Mouse (Mus musculus) liver, embryonic 13.5 days (tissue): ENCODE data around the gene Kcnh2. TPM values are rescaled to one million over a fixed set of nuclear protein-coding genes. Genes with fewer than 3 reads are reported as not detected.

Source experiments
- ATAC-seq: fragments of 200-750 bp; cut with Nextera tagmentation; 2 replicates; pipeline ENCODE4 v1.8.0; 2017; ENCODE audit warnings: low read depth, mild to moderate bottlenecking, moderate number of reproducible peaks, moderate library complexity
- DNase-seq: peaks from one replicate; pipeline ENCODE4 v3.0.0; 2022
- H3K27ac ChIP-seq: fragments of 300-500 bp; sonication (generic); 2 replicates; pipeline ENCODE4 v1.5.1; 2015; ENCODE audit warnings: moderate library complexity, mild to moderate bottlenecking, inconsistent platforms
- H3K27me3 ChIP-seq: fragments of 300-500 bp; sonication (generic); 2 replicates; pipeline ENCODE4 v1.6.1; 2015; ENCODE audit warnings: mild to moderate bottlenecking, inconsistent platforms
- H3K36me3 ChIP-seq: fragments of 300-500 bp; sonication (generic); 2 replicates; pipeline ENCODE4 v1.6.1; 2015; ENCODE audit warnings: mild to moderate bottlenecking, inconsistent platforms
- H3K4me1 ChIP-seq: fragments of 300-500 bp; sonication (generic); replicated peaks from 2 replicates; pipeline ENCODE4 v1.6.1; 2015; ENCODE audit warnings: inconsistent platforms
- H3K4me2 ChIP-seq: fragments of 300-500 bp; sonication (generic); 2 replicates; pipeline ENCODE4 v1.6.1; 2015; ENCODE audit warnings: inconsistent platforms, mild to moderate bottlenecking, moderate library complexity
- H3K4me3 ChIP-seq: fragments of 300-500 bp; sonication (generic); replicated peaks from 2 replicates; pipeline ENCODE4 v1.5.1; 2015; ENCODE audit warnings: mild to moderate bottlenecking, inconsistent platforms
- H3K9ac ChIP-seq: fragments of 300-500 bp; sonication (generic); 2 replicates; pipeline ENCODE4 v1.6.1; 2015; ENCODE audit warnings: mild to moderate bottlenecking, inconsistent platforms
- H3K9me3 ChIP-seq: fragments of 300-500 bp; sonication (generic); replicated peaks from 2 replicates; pipeline ENCODE4 v1.6.1; 2016; ENCODE audit warnings: inconsistent platforms
- WGBS: fragments of 180-500 bp; shearing (Covaris S2); methylation state at CpG from one replicate; pipeline ENCODE4 v1.1.7; 2015; ENCODE audit not compliant: insufficient replicate concordance; 5-methylcytosine and 5-hydroxymethylcytosine counted together
- polyA plus RNA-seq: library from polyadenylated mRNA; unstranded; fragments of >200 nt; fragmentation: Nextera tagmentation; extraction: Ambion mirVana; gene quantifications from 2 replicates; pipeline ENCODE4 v1.2.1, GENCODE M21; 2015

Gene Kcnh2
- polyA plus RNA-seq, 1 experiment from 2014 or later = 0.20 TPM

DNA sequence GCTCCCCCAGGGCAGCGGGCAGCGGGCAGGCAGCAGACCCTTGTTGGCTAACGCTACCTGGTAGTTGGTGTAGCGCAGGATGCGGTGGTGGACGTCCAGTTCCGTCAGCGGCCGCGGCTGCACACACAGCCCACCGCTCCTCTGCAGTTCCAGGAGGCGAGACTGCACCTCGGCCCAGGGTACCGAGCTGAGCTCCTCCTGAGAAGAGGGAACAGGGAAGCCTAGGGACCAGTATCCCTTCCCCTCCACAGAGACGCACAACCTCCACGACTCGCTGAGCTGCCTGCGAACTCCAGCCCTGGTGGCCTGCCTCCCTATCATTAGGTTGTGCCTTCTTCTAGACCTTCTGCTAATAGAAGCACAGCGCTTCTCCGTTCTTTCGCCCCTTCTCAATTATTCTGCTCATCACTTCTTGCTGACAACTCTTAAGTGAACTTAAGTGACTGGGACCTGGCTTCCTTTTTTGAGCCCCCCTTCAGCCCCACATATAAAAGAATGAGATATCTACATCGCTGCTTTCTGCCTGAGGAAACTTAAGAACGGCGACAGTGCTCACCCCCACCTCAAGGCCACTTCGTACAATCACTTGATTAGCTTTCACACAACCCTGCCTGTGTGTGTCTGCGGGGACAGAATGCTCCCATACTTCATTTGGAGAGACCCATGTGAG is 37.0 kb upstream of the Kcnh2 start:
- DNase-seq (no peak), ATAC-seq (no peak)
- Histone ChIP-seq H3K27me3 (peaks cover 47% of the 10 kb centered on the region), H3K9ac (peak overlapping the region; percentile 51), H3K4me3 (peak overlapping the region; percentile 51), H3K27ac (no peak overlapping the region), H3K9me3 (no peaks in the 10 kb centered on the region), H3K4me2 (peak overlapping the region; percentile 73), H3K36me3 (no peaks in the 10 kb centered on the region), H3K4me1 (peaks cover 54% of the 10 kb centered on the region)
- 24% methylated on average over 26 of the region's 26 CpGs for WGBS

DNA sequence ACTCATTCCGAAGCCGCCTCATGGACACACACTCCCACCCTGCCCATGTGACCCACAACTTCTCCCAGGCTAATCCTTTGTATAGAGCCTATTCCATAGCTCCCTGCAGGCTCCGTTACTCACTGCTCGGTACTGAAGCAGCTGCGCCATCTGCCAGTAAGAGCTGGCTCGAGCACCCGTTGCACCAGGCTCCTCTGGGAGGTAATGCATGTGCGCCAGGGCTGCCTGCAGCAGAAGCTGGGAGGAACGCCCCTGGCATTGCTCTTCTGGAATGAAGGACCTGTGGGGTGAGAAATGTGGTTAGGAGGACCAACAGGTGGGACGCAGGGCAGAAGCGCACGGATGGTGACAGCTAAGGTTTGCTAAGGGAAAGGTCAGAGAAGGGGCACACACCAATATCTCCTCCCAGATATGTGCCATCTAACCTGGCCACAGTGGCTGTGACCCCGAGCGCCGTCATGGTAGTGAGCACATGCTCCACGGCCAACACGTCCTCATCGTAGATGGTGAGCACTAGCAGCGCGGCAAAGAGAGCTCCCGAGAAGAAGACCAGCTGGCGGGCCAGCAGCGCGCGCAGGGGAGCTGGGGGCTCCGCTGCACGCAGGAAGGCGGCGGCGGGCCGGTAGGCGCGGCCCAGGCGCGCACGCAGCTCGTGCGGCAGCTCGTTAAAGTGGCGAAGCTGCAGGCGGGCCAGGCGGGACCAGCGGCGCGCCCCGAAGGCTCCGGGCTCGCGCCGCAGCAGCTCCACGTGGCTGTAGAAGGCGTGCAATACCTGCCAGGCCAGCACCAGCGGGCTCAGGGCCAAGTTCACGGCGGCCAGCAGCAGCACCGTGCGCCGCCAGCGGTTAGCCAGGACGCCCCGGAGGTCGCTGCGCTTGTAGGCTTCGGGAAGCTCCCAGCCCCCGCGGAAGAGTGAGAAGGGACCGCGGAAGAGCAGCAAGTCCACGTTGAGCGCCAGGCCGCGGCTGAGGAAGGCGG is 36.1 kb upstream of the Kcnh2 start:
- DNase-seq = no peak
- H3K4me2 ChIP-seq = peak overlapping the region; percentile 73
- H3K36me3 ChIP-seq = no peaks in the 10 kb centered on the region
- H3K4me1 ChIP-seq = peaks cover 53% of the 10 kb centered on the region
- peak overlapping the region; percentile 51 for H3K9ac ChIP-seq
- peak overlapping the region; percentile 51 for H3K4me3 ChIP-seq
- H3K27ac ChIP-seq = no peak overlapping the region
- WGBS = 2% methylated on average over 73 of the region's 73 CpGs
- H3K27me3 ChIP-seq = peaks cover 47% of the 10 kb centered on the region
- no peak for ATAC-seq
- no peaks in the 10 kb centered on the region for H3K9me3 ChIP-seq

DNA sequence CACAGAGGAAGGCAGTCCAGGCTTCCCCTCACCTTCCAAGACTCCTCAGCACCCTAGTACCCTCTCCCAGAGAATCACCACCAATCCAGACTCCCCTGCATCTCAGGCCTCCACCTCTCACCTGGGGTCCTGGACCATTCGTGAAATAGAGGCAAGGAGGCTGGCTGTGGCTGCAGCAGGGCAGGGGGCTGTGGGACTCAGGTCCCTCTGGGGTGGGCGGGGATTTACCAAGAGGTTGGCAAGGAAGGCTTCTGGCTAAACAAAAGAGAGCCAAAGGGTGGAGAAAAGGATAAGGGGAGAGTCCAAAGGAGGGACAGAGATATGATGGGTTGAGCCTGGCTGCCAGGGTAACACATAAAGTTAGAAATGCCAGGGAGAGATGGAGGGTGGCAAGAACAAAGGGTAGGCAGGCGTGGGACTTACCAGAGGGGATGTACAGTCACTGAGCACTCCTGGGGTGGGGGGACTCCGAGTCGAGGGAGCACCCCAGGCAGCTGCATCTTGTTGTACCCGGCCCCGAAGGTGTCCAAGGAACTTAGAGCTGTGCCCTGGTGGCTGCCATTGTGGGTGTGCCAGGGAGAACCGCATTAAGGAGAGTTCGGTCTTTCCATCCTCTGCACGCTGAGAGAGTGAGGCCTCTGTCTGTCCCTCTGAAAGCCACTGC is 34.6 kb upstream of the Kcnh2 start:
- Histone ChIP-seq H3K4me3 (no peak overlapping the region), H3K4me1 (peaks cover 53% of the 10 kb centered on the region), H3K4me2 (no peak overlapping the region), H3K9me3 (no peaks in the 10 kb centered on the region), H3K27ac (no peak overlapping the region), H3K36me3 (no peaks in the 10 kb centered on the region), H3K27me3 (peaks cover 47% of the 10 kb centered on the region), H3K9ac (no peak overlapping the region)
- 71% methylated on average over 10 of the region's 10 CpGs for WGBS
- ATAC-seq = no peak
- no peak for DNase-seq

DNA sequence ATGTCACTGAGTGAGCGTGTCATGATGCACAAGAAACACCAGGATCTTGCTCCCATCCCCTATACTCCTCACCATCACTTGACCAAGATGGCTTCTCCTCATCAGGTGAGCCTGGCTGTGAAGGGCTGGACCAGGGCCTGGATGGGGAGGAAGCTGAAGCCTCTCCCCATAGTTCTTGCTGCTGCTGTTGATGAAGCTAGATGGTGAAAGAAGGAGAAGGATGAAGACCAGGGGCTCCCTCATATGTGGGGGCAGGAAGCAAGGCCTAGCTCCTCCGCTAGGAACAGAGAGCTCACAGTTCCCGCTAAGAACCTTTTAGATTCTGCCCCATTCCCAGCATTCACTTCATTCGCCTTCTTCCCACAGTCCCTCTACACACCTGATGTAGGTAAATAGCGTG is 34.0 kb upstream of the Kcnh2 start:
- 73% methylated on average over 5 of the region's 5 CpGs for WGBS
- Histone ChIP-seq H3K4me3 (no peak overlapping the region), H3K27ac (no peak overlapping the region), H3K4me2 (no peak overlapping the region), H3K9me3 (no peaks in the 10 kb centered on the region), H3K36me3 (no peaks in the 10 kb centered on the region), H3K4me1 (peaks cover 53% of the 10 kb centered on the region), H3K9ac (no peak overlapping the region), H3K27me3 (peaks cover 52% of the 10 kb centered on the region)
- DNase-seq (no peak), ATAC-seq (no peak)

DNA sequence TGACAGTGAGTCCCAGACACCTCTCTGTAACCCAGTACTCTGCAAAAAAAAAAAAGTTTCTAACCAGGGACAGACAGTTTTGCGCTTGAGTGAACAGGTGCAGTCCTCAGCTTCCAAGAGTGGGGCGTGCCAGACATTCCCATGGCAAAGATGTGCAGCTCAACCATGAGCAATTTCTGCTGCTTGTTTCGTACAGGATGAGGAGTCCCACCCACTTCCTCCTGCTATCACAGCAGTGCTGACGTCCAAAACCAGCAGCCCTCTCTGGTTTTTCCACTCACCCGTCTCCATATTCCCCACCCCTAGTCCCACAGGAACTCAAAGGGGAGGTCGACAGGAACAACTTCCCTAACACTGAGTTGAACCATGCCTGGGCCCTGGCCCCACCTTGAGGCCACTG is 33.0 kb upstream of the Kcnh2 start:
- Histone ChIP-seq H3K9ac (no peak overlapping the region), H3K27me3 (peaks cover 52% of the 10 kb centered on the region), H3K4me2 (peak overlapping the region; percentile 75; the same call in 1 of the 2 replicates), H3K36me3 (no peaks in the 10 kb centered on the region), H3K4me1 (peaks cover 47% of the 10 kb centered on the region), H3K27ac (no peak overlapping the region), H3K9me3 (no peaks in the 10 kb centered on the region), H3K4me3 (no peak overlapping the region)
- no peak for DNase-seq
- 22% methylated on average over 6 of the region's 6 CpGs for WGBS
- no peak for ATAC-seq

DNA sequence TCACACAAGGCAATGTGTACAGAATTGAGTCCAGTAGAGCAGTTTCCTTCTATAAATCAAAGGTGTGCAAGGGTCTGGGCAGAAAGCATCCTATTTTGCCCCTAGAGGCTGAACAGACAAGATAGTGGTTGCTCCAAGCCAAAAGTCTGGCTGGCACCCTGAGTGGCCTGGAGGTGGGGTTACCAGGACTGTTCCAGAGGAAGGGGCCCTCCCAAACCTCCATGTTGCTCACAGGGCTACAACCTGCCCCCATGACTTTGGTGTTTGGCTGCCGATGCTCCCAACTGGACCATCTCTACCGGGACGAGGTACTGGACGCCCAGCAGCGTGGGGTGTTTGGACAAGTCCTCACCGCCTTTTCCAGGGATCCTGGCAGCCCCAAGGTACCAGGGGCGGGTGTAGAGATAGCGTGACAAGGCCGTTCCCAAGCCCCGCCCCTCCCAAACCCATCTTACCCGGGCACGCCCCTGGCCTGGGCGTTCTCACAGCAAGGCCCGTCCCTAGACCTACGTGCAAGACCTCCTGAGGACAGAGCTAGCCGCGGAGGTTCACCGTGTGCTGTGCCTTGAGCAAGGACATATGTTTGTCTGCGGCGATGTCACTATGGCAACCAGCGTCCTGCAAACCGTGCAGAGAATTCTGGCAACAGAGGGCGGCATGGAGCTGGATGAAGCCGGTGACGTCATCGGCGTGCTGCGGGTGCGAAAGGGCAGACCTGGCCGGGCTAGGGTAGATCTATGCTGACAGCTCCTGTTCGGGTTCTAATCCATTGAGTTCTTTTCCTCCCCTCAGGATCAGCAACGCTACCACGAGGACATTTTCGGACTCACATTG is 31.8 kb upstream of the Kcnh2 start:
- DNase-seq (peak; percentile 79), ATAC-seq (peak; percentile 91)
- Histone ChIP-seq H3K4me1 (peaks cover 38% of the 10 kb centered on the region), H3K27ac (no peak overlapping the region), H3K9ac (peak overlapping the region; percentile 67), H3K4me2 (peak overlapping the region; percentile 75), H3K4me3 (peak overlapping the region; percentile 60), H3K9me3 (no peaks in the 10 kb centered on the region), H3K27me3 (peaks cover 49% of the 10 kb centered on the region), H3K36me3 (no peaks in the 10 kb centered on the region)
- WGBS = 2% methylated on average over 34 of the region's 34 CpGs

DNA sequence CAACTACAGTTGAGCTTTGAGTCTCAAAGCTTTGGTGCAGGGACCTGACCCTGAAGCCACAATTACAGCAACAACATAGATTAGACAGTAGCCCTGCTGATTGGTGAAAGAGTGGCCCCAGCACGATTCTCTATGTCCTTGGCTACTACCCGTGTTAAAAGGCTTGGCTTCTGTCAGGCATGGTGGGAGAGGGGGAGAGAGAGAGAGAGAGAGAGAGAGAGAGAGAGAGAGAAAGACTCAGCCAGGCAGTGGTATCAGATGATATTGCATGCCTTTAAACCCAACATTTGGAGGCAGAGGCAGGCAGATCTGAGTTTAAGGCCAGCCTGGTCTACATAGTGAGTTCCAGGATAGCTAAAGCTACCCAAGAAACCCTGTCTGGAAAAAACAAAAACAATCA is 30.6 kb upstream of the Kcnh2 start:
- Histone ChIP-seq H3K27ac (no peak overlapping the region), H3K9me3 (no peaks in the 10 kb centered on the region), H3K4me3 (no peak overlapping the region), H3K27me3 (peaks cover 45% of the 10 kb centered on the region), H3K4me2 (no peak overlapping the region), H3K9ac (no peak overlapping the region), H3K36me3 (no peaks in the 10 kb centered on the region), H3K4me1 (peaks cover 25% of the 10 kb centered on the region)
- DNase-seq (no peak), ATAC-seq (no peak)
- WGBS = 47% methylated on average over 2 of the region's 2 CpGs

DNA sequence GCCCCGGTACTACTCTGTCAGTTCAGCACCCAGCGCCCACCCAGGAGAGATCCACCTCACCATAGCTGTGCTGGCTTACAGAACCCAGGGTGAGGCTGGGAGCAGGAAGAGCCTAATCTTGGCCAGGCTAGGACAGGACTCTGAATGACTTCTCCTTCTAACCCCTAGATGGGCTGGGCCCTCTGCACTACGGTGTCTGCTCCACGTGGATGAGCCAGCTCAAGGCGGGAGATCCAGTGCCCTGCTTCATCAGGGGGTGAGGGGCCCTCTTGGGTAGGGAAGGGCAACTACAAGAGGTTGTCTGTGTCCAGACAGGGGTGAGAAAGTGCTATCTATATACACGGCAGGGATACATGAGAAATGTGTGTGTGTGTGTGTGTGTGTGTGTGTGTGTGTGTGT is 30.1 kb upstream of the Kcnh2 start:
- DNase-seq (no peak), ATAC-seq (no peak)
- no peak overlapping the region for H3K9ac ChIP-seq
- H3K4me1 ChIP-seq = peaks cover 25% of the 10 kb centered on the region
- WGBS = 63% methylated on average over 6 of the region's 6 CpGs
- H3K27me3 ChIP-seq = peaks cover 40% of the 10 kb centered on the region
- no peaks in the 10 kb centered on the region for H3K9me3 ChIP-seq
- H3K36me3 ChIP-seq = no peaks in the 10 kb centered on the region
- H3K27ac ChIP-seq = no peak overlapping the region
- H3K4me3 ChIP-seq = no peak overlapping the region
- no peak overlapping the region for H3K4me2 ChIP-seq

DNA sequence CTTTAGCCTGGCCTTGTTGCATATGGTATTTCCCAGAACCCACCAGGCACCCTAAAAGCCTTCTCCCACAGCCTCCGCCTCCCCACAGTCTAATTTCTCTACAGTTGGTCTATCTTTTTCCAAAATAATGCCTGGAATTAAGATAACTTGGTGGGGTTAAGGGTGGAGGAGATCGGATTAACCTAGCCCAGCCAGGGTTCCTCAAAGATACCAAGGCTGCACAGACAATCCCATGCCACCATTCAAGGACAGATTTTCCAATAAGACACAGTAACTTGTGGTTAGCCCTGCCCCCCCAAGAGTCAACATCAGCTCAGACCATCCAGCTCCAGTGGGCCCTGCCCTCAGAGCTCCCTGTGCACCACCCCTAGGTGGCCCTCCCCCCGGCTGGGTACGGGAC is 29.1 kb upstream of the Kcnh2 start:
- no peak overlapping the region for H3K4me3 ChIP-seq
- H3K27me3 ChIP-seq = peaks cover 30% of the 10 kb centered on the region
- 62% methylated on average over 4 of the region's 4 CpGs for WGBS
- no peaks in the 10 kb centered on the region for H3K9me3 ChIP-seq
- H3K4me1 ChIP-seq = peaks cover 25% of the 10 kb centered on the region
- ATAC-seq = no peak
- H3K9ac ChIP-seq = no peak overlapping the region
- H3K27ac ChIP-seq = no peak overlapping the region
- no peak overlapping the region for H3K4me2 ChIP-seq
- H3K36me3 ChIP-seq = no peaks in the 10 kb centered on the region
- no peak for DNase-seq

DNA sequence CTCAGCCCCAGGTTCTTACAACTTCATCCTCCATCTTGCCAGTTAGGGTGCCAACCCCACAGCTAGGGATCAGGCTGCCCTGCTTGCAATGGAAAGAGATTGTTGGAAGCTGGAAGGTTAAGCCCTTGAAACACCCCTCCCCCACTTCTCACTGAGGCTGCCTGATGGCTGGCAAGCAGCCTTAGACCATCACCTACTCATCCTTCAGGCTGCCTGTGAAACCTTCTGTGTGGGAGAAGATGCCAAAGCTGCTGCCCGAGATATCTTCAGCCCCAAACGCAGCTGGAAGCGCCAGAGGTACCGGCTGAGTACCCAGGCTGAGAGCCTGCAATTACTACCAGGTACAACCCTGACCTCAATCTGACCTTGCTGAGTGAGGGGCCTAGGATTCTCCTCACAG is 28.1 kb upstream of the Kcnh2 start:
- Histone ChIP-seq H3K27me3 (peaks cover 26% of the 10 kb centered on the region), H3K4me2 (no peak overlapping the region), H3K36me3 (no peaks in the 10 kb centered on the region), H3K27ac (no peak overlapping the region), H3K9me3 (no peaks in the 10 kb centered on the region), H3K4me3 (no peak overlapping the region), H3K9ac (no peak overlapping the region), H3K4me1 (peaks cover 17% of the 10 kb centered on the region)
- no peak for DNase-seq
- WGBS = 70% methylated on average over 4 of the region's 4 CpGs
- ATAC-seq = no peak

DNA sequence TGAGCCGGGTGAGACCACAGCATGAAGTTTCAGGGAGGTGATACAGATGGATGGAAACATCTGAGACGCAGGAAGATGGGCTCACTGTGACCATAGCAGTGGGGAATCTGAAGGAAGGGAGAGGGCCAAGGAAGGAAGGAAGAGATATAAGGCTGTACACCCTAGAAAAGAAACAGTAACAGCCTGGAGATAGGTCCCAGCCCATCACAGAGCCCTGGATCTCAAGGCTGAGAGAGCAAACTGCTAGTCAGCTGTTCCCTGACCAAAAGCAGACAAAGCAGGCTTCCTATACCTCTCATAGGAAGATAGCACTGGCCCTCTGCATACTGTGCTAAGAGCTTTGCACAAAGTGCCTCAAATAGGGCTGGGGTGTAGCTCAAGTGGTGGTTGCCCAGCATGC is 27.3 kb upstream of the Kcnh2 start:
- Histone ChIP-seq H3K4me3 (no peak overlapping the region), H3K4me1 (peaks cover 9% of the 10 kb centered on the region), H3K9ac (no peak overlapping the region), H3K36me3 (no peaks in the 10 kb centered on the region), H3K9me3 (no peaks in the 10 kb centered on the region), H3K27ac (no peak overlapping the region), H3K27me3 (peaks cover 26% of the 10 kb centered on the region), H3K4me2 (no peak overlapping the region)
- ATAC-seq = no peak
- 52% methylated on average over 2 of the region's 2 CpGs for WGBS
- DNase-seq = no peak
